Mouse (Mus musculus) limb, embryonic 14.5 days (tissue): Measurements from ENCODE around the gene Tead2. TPM values are rescaled to one million over a fixed set of nuclear protein-coding genes. Genes with fewer than 3 reads are reported as not detected.

Experiments
- ATAC-seq: fragments of 200-750 bp; cut with Nextera tagmentation; 2 replicates; pipeline ENCODE4 v1.8.0; 2017; ENCODE audit warnings: low read depth, moderate number of reproducible peaks, moderate TSS enrichment; ENCODE audit not compliant: low FRiP score
- DNase-seq: peaks from one replicate; pipeline ENCODE4 v3.0.0-alpha.2; 2015; ENCODE audit warnings: low spot score
- H3K27ac ChIP-seq: fragments of 300-500 bp; sonication (generic); replicated peaks from 2 replicates; pipeline ENCODE4 v1.5.1; 2014; ENCODE audit warnings: low read depth, mild to moderate bottlenecking, low read length, moderate library complexity, mixed read lengths
- H3K27me3 ChIP-seq: fragments of 300-500 bp; sonication (generic); 2 replicates; pipeline ENCODE4 v1.6.1; 2014; ENCODE audit warnings: low read length, mixed read lengths; ENCODE audit not compliant: control insufficient read depth, insufficient read depth
- H3K36me3 ChIP-seq: fragments of 300-500 bp; sonication (generic); 2 replicates; pipeline ENCODE4 v1.6.1; 2014; ENCODE audit warnings: mild to moderate bottlenecking, low read length, moderate library complexity, mixed read lengths; ENCODE audit not compliant: control insufficient read depth, insufficient read depth
- H3K4me1 ChIP-seq: fragments of 300-500 bp; sonication (generic); 2 replicates; pipeline ENCODE4 v1.6.1; 2014; ENCODE audit warnings: antibody characterized with exemption, low read length, mixed read lengths; ENCODE audit not compliant: control insufficient read depth, insufficient read depth
- H3K4me2 ChIP-seq: fragments of 300-500 bp; sonication (generic); replicated peaks from 2 replicates; pipeline ENCODE4 v1.6.1; 2014; ENCODE audit warnings: low read depth, mild to moderate bottlenecking, low read length, moderate library complexity; ENCODE audit not compliant: severe bottlenecking
- H3K4me3 ChIP-seq: fragments of 300-500 bp; sonication (generic); replicated peaks from 2 replicates; pipeline ENCODE4 v1.5.1; 2014; ENCODE audit warnings: low read length
- H3K9ac ChIP-seq: fragments of 300-500 bp; sonication (generic); 2 replicates; pipeline ENCODE4 v1.6.1; 2014; ENCODE audit warnings: mild to moderate bottlenecking, low read depth, low read length, moderate library complexity; ENCODE audit not compliant: severe bottlenecking
- H3K9me3 ChIP-seq: fragments of 300-500 bp; sonication (generic); 2 replicates; pipeline ENCODE4 v1.6.1; 2016; ENCODE audit warnings: low read length; ENCODE audit not compliant: control insufficient read depth
- POLR2A ChIP-seq: fragments of 200-500 bp; IDR thresholded peaks from 2 replicates; pipeline ENCODE4 v1.8.0; 2012; ENCODE audit warnings: inconsistent platforms, mild to moderate bottlenecking, moderate library complexity, borderline replicate concordance; ENCODE audit not compliant: insufficient read depth, insufficient read length; ENCODE audit errors: extremely low read depth
- WGBS: fragments of 180-500 bp; shearing (Covaris S2); extraction: QIAGEN DNeasy Blood & Tissue Kit; methylation state at CpG from one replicate; pipeline ENCODE4 v1.1.7; 2014; 5-methylcytosine and 5-hydroxymethylcytosine counted together
- polyA plus RNA-seq, 2 experiments: library from polyadenylated mRNA; depleted of rRNA in 1 of 2; stranded (reverse) in 1 of 2; unstranded in 1 of 2; fragments of >200 nt; fragmentation: Nextera tagmentation in 1 of 2; extraction: Ambion mirVana in 1 of 2; gene quantifications; 2 replicates each; pipeline versions ENCODE4 v1.2.1 to v1.2.3; 2012 to 2014

Tead2 gene
- polyA plus RNA-seq, 2 experiments, result 143 to 450 TPM

GRCm38 (mm10) chr7:45257063-45257840, 41.7 kb downstream of the Tead2 start:
- no peak for DNase-seq
- 51% methylated on average over 11 of the region's 11 CpGs for WGBS
- no peak overlapping the region for H3K9ac ChIP-seq
- no peak overlapping the region for H3K27ac ChIP-seq
- no peaks in the 10 kb centered on the region for H3K36me3 ChIP-seq
- H3K4me3 ChIP-seq, result no peak overlapping the region
- no peaks in the 10 kb centered on the region for H3K4me1 ChIP-seq
- no peak for TF ChIP-seq POLR2A
- no peak for ATAC-seq
- H3K4me2 ChIP-seq, result no peak overlapping the region
- H3K9me3 ChIP-seq, result no peaks in the 10 kb centered on the region
- H3K27me3 ChIP-seq, result no peaks in the 10 kb centered on the region

- ATAC-seq (no peak), DNase-seq (no peak)
- TF ChIP-seq POLR2A, result no peak
- H3K27ac ChIP-seq, result no peak overlapping the region
- no peak overlapping the region for H3K4me3 ChIP-seq
- no peaks in the 10 kb centered on the region for H3K36me3 ChIP-seq
- no peaks in the 10 kb centered on the region for H3K4me1 ChIP-seq
- no peaks in the 10 kb centered on the region for H3K27me3 ChIP-seq
- H3K9ac ChIP-seq, result no peak overlapping the region
- no peaks in the 10 kb centered on the region for H3K9me3 ChIP-seq
- H3K4me2 ChIP-seq, result no peak overlapping the region
- WGBS, result 77% methylated on average over 8 of the region's 8 CpGs
Measured at GRCm38 (mm10) chr7:45259281-45259680, 43.7 kb downstream of the Tead2 start.

DNA sequence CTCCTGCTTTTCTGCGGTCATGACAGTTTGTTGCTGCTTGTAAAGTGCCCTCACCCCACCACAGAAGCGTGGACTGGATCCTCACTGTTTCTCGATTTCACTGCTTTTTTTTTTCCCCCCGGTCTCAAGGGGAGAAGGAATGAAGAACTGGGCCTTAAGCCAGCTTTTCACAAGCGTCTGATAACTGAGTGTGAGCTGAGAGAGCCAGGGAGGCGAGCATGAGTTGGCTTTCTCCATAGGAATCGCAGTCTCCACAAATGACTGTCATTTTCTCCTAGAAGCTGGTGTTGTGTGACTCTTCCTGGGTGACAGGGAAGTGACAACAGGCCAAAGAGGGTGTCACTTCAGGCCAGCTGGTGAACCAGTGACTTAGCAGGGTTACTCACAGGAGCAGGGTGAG, 46.7 kb downstream of the Tead2 start:
- no peak overlapping the region for H3K4me3 ChIP-seq
- H3K36me3 ChIP-seq, result no peaks in the 10 kb centered on the region
- no peaks in the 10 kb centered on the region for H3K27me3 ChIP-seq
- H3K4me1 ChIP-seq, result no peaks in the 10 kb centered on the region
- ATAC-seq, result no peak
- WGBS, result 39% methylated on average over 7 of the region's 7 CpGs
- H3K27ac ChIP-seq, result no peak overlapping the region
- no peak for TF ChIP-seq POLR2A
- H3K9me3 ChIP-seq, result no peaks in the 10 kb centered on the region
- no peak overlapping the region for H3K4me2 ChIP-seq
- H3K9ac ChIP-seq, result no peak overlapping the region
- DNase-seq, result no peak

GRCm38 (mm10) chr7:45263006-45263607, 47.6 kb downstream of the Tead2 start:
- no peaks in the 10 kb centered on the region for H3K27me3 ChIP-seq
- WGBS, result 45% methylated on average over 7 of the region's 7 CpGs
- H3K9me3 ChIP-seq, result no peaks in the 10 kb centered on the region
- TF ChIP-seq POLR2A, result no peak
- H3K27ac ChIP-seq, result no peak overlapping the region
- no peak for DNase-seq
- ATAC-seq, result no peak
- H3K9ac ChIP-seq, result no peak overlapping the region
- no peak overlapping the region for H3K4me3 ChIP-seq
- no peaks in the 10 kb centered on the region for H3K36me3 ChIP-seq
- H3K4me1 ChIP-seq, result no peaks in the 10 kb centered on the region
- H3K4me2 ChIP-seq, result no peak overlapping the region

DNA sequence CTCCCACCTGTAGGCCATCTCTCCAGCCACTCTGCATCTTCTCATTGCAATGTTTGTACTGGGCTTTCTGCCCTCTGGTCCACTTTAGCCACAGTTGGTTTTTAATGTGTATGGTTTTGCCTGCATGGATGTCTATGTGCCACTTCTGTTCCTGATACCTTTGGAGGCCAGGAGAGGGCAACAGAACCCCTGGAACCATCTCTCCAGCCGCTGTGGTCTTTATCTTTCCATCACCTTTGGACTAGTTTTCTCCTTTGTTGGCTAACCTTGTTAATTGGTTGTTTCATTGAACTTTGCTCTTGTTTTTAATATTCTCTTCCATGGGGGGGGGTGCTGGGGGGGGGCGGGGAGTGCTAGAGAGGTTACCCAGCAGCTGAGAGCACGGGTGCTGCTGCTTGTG, 48.8 kb downstream of the Tead2 start:
- Histone ChIP-seq H3K4me3 (no peak overlapping the region), H3K9me3 (no peaks in the 10 kb centered on the region), H3K27ac (no peak overlapping the region), H3K4me1 (no peaks in the 10 kb centered on the region), H3K27me3 (no peaks in the 10 kb centered on the region), H3K36me3 (no peaks in the 10 kb centered on the region), H3K9ac (no peak overlapping the region), H3K4me2 (no peak overlapping the region)
- ATAC-seq (no peak), DNase-seq (no peak)
- WGBS, result 78% methylated on average over 3 of the region's 3 CpGs
- no peak for TF ChIP-seq POLR2A
